Mouse (Mus musculus) adrenal gland, postnatal 36 days (tissue): ENCODE data around the gene Gm17720. TPM values are rescaled to one million over a fixed set of nuclear protein-coding genes. Genes with fewer than 3 reads are reported as not detected.

Source experiments
- DNase-seq, 2 experiments: peaks; one replicate each; pipeline ENCODE4 v3.0.0; 2021; ENCODE audit warnings: mixed read lengths in 1 of 2
- total RNA-seq, 2 experiments: library from RNA; stranded (reverse); gene quantifications; 2 replicates each; pipeline ENCODE4 v1.2.3; 2021

Gm17720 gene
- total RNA-seq, 2 experiments from 2014 or later, result not detected

DNA sequence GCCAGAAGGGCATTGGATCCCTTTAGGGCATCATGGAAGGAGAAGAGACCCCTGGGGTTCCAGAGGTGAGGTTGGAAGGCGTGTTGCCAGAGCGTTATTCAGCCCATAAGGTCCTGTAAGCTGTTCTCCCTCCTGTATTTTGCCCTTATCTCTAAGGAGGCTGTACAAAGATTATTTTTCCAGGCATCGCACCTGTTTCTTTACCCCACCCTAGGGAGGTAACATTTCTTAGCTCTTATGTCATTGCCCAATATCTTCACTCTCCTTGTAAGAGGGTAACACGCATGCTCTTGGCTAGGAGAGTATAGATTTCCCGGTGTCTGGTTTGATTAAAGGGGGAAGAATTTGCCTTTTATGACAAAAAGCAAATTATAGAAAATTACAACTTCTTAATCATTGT lies 62.9 kb downstream of the Gm17720 start, which contains the start of gene Chst4:
TSS of gene Chst4 (minus strand) at position 82 of the 400 bp plus-strand sequence.
- no peak for DNase-seq

GRCm38 (mm10) chr8:110039216-110039615 lies 63.3 kb downstream of the Gm17720 start:
- no peak for DNase-seq

GRCm38 (mm10) chr8:110036156-110036555 lies 66.4 kb downstream of the Gm17720 start:
- DNase-seq, result no peak

DNA sequence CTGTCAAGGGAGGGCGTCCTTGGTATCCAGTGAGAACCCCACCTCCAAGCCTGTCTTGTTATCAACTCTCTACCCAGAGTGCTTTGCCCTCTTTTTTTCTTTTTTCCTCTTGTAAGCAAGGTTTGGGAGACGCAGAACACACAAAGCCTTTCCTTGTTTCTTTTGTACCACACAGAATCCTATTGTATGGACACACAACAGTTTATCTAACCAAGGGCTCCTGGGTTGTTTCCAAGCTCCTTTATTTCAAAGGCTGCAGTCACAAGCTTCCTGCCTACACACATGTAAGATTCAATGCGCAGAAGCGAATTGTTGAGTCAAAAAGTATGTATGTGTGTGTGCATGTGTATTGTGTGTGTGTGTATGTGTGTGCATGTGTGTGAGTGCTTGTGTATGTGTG lies 68.2 kb downstream of the Gm17720 start:
- DNase-seq, result no peak

DNA sequence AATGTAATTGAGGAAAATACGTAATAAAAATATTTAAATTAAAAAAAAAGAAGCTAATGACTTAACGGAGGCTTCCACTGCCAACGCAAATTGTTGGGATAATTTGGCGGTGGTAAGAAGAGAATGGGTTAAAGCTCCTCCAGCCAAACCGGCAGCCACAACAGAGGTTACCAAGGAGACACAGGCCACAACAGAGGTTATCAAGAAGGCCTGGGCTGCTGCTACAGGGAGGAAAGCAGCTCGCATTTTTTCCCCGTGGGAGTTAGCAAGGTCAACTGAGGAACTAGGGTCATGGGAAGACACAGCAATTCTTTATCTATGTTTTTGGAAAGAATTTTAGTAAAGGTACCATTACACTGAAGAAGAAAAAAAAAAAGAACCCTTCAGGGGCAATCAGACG lies 68.8 kb downstream of the Gm17720 start:
- DNase-seq, result peak in 1 of 2 experiments; percentile 3

Other genes starting within 250 kb of the Gm17720 start
- 1 to 10 TPM; 9.5 to 9.8 TPM for gene Phlpp2, start 234.2 kb downstream of the Gm17720 start, total RNA-seq
- gene Marveld3, start 140.6 kb downstream of the Gm17720 start, total RNA-seq, result under 1 TPM in 1 of 2 experiments, not detected in 1; 0.17 TPM
- 1 to 10 TPM in 1 of 2 experiments, under 1 TPM in 1; 0.10 to 1.5 TPM for gene Tat, start 112.3 kb downstream of the Gm17720 start, total RNA-seq
- 1 to 10 TPM; 1.0 to 1.8 TPM for gene Chst4, start 63.0 kb downstream of the Gm17720 start, total RNA-seq
- 1 to 10 TPM; 6.3 to 8.9 TPM for gene Zfp612, start 23.0 kb downstream of the Gm17720 start, total RNA-seq
- not detected for gene Gm21964, start 1.5 kb downstream of the Gm17720 start, total RNA-seq
- 1 to 10 TPM in 1 of 2 experiments, under 1 TPM in 1; 0.26 to 2.2 TPM for gene Calb2, start 65.5 kb upstream of the Gm17720 start, total RNA-seq
- 10 to 100 TPM in 1 of 2 experiments, 1 to 10 TPM in 1; 9.8 to 11.6 TPM for gene Cmtr2, start 112.9 kb upstream of the Gm17720 start, total RNA-seq
- gene Hydin, start 164.2 kb upstream of the Gm17720 start, total RNA-seq, result under 1 TPM; 0.07 to 0.36 TPM